Mouse (Mus musculus): ENCODE measurements around the gene Smarcb1.

Gene Smarcb1

DNA sequence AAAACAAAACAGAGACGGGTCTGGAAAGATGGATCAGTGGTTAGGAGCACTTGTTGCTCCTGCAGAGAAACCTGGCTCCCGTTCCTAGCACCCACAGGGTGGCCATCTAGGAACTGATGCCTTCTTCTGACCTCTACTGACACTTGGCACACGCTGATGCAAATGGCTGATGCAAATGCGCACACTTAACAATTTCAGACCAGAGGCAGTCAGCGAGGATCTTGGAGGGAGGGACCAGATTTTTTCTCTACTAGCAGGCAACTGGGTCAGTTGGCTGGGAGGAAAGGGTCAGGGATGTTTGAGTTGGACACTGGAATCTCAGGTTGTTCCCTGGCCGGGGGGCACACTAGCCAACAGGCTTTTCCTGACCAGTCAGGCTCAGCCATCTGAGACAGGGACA is 11.5 kb upstream of the Smarcb1 start, which contains the start of gene Chchd10:
Gene Chchd10, plus strand, starts transcription at position 240 of the 400 bp plus-strand sequence.
- no peak for DNase-seq

DNA sequence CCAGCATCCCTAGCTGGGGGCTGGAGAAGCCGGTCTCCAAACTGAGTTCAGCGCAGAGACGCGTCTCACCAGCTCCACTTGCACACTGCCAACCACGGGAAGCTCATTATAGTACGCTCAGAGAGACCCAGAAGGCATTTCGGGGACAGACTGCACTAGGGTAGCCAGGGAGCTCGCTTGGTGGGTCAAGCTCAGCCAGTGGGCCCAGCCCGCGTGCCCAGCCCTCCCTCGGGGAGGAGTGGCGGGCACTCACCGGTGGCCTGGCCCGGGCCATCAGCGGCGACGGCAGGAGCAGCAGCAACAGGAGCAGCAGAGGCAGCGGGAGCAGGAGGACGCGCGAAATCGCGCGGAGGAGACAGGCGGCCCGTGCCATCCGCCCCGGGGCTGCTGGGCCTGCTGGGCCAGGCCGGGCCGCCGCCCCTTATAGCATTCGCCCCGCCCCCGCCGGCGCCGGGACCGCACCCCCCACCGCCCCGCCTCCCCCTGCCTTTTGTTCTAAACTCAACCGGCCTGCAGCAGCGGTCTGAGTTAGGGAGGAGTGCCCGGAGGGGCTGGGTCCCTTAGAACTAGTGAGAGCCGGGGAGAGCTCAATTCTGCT is 10.8 kb upstream of the Smarcb1 start:
- peak; percentile 51 to 67 for DNase-seq

DNA sequence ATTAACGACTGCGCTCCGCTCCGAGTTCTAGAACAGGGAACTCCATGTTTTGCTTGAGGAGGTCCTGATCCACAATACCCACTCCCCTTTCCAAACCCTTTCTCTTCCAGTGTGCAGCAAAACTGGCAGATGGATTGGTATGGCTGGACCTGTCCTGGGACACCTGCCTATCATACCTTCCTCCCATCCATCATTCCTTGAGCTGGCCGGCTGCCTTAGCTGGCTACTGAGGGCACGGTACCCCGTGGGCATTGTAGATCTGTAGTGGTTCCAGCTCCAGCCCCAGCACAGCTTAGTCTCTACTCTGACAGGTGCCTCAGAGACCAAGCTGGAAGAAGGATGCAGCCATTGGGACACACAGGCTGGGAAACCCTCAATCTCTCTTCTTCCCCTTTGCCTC is 9.9 kb upstream of the Smarcb1 start:
- DNase-seq = no peak

- no peak for DNase-seq
These were observed 8.9 kb upstream of the Smarcb1 start for GRCm38 (mm10) chr10:75930304-75930703.

DNA sequence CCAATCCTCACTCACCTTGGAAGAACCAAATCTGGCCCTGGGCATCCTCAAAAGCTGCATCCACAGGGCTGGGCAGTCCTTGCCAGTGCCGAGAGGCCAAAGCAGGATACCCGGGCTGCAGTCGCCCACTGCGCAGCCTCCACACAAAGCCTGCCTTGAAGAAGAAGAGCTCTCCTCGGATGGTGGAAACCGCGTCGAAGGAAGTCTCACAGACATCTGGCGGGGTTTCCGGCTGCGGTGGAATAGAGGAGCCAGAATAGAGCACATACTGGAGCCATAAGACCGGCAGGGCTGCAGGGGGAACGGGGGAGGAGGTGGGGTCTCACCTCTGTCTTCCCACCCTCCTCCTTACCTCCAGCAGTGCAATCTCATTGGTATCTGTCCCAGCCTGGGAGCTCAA is 5.0 kb upstream of the Smarcb1 start:
- no peak for DNase-seq

- no peak for DNase-seq
These were observed 2.9 kb upstream of the Smarcb1 start for GRCm38 (mm10) chr10:75924324-75924723.

DNA sequence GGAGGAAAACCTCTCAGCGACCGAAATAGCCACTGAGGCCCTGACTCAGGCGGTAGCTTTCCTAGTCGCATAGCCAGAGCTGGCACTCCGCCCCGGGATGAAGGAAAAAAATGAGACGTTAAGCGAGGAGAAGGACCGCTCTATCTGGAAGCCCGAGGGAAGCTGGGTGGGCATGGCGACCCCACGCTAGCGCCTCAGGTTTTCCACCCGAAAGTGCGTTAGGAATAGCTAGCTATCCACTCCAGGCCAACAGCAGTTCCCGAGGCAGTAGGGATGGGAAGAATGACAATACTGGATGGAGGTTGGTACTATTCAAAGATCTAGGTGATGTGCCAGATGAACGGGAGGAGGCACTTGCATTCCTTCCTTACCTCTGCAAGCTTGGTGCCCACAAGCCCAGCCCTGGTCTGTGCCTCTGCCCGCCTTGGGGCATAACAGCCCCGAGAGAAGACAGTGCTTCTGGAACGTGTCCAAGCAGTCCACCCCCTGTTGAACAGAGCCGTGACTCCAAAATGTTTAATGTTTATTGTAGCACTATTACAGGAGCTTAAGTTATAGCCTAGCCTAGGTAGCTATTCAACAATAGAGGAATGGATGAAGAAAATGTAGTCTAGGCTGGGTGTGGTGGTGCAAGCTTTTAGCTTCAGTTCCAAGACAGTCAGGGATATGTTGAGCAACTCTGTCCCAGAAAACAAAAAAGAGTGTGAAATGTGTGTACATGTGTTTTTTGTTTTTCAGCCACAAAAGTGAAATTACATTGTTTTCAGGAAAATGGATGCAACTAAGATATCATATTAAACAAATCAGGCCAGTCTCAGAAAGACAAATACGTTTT is 526 bp upstream of the Smarcb1 start:
- DNase-seq = no peak

DNA sequence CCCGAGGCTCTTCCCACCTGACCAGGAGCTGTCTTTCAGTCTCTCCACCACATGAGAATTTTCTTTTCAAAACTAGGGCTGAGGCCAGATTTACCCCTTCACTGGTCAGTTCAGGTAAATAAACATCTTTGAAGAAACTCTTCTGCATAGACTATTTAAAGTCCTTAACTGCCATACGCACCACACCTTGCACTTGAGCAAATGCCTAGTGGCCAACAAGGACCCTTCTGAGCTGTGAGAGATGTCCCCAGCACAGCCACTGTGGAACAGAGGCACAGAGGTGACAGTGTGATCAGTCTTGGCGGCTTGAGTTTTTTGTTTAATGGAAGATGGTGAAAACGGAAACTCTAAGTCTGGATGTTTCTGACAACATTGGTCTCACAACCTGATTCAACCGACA is 2.4 kb downstream of the Smarcb1 start:
- no peak for DNase-seq

GRCm38 (mm10) chr10:75916840-75917239 is 4.6 kb downstream of the Smarcb1 start:
- no peak for DNase-seq

GRCm38 (mm10) chr10:75915557-75915956 is 5.9 kb downstream of the Smarcb1 start:
- DNase-seq = no peak

DNA sequence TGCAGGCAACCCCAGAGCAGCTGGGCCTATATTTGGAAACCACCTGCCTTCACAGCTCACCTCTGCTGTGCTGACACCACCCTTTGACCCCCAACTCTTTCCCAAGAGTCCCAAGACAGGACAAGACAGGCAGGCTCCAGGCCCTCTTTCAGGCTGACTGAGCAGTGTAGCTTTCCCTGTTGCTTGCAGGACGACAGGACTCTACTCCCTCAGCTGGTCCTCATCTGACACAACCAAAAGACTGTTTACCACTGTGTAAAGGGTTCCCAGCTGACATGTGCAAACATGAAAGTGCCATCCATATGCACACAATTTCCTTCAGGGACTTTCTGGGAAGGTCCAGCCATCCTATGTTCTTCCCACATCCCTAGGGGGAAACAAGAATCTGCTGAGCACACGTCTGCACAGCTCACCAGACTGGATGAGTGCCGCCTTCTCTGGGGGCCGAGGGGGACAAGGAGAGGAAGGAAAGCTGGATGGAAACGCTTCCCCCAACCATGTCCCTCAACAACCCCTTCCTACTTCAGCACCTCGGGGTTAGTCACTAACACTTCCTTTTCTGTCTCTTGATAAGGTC is 8.3 kb downstream of the Smarcb1 start:
- DNase-seq = no peak

DNA sequence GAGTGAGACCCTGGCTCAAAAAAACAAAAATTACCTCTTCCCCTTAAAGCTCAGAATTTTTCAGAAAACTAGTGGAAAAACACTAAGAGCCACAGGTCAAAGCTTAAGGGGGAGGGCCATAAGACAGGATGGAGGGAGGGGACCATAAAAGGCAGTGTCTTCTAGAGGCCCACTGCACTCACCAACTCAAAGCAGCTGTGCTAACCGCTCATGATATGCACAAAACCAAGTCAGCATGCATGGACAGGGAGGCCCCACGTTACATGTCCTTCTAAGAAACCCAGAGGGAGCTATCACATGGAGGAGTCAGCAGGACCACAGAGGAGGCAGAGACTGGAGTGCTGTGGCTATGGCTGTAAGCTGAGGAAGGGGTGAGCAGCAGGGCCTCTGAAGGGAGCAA is 10.7 kb downstream of the Smarcb1 start:
- no peak for DNase-seq

GRCm38 (mm10) chr10:75906882-75907281 is 14.5 kb downstream of the Smarcb1 start:
- no peak for DNase-seq

GRCm38 (mm10) chr10:75904391-75904790 is 17.0 kb downstream of the Smarcb1 start:
- no peak for DNase-seq

- no peak for DNase-seq
These were observed 22.6 kb downstream of the Smarcb1 start for GRCm38 (mm10) chr10:75898846-75899245.

- DNase-seq = no peak
These were observed 23.3 kb downstream of the Smarcb1 start for GRCm38 (mm10) chr10:75898039-75898564.

DNA sequence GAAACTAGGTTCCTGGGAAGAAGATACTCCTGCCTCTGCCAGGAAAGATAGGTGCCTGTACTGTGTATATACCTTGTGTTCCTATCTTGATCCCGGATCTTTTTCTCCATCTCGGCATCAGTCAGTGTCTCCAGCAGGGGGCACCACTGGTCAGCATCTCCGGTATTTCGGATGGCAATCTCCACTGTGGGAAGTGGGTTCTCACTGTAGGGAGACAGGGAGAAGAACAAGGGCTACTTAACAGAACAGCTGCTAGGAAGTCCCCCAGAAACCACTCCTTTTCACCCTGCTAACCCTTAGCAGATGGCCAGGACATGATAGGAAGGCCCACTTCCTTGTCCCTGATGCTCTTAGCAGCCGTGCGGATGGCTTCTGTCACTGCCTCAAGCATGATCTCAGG is 24.0 kb downstream of the Smarcb1 start:
- DNase-seq = peak; percentile 69 to 71

DNA sequence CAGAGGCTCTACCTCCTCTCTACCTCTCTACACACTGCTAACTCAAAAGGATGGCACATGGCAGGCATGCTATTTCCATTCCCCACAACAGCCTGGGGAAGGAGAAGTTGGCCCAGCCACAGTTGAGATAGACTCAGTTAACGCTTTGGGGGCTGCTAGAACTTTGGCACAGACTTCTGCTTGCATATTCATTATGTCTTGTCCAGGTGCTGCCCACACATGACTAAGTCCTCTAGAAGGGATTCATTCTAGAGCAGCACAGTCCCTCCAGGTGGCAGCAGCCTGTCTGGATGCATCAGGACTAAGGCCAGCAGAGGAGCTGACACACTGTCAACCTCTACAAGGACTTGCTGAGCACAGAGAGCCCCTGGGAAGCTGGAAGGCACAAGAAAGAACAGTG is 25.2 kb downstream of the Smarcb1 start:
- no peak for DNase-seq

DNA sequence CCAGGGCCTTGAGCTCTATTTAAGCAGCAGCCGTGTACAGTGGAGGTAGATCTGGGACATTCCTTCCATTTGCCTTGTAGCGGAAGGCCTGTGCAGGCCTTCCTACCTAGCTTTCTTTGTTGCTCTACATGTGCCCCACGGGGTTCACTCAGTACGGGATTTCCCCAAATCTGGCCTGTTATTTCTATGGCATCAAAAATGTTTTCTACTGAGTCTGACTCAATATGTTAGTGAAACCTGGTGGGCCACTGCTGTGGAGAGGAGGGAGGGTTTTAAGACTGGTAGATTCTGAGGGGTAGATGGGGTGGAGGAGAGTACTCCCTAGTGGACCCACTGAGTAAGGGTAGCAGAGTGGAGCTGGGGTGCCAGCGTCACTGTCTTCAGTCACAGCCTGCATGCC is 25.7 kb downstream of the Smarcb1 start:
- no peak for DNase-seq

- DNase-seq = peak in 1 of 2 experiments; percentile 12
These were observed 26.8 kb downstream of the Smarcb1 start for GRCm38 (mm10) chr10:75894601-75895000.

GRCm38 (mm10) chr10:75893089-75893750 is 28.2 kb downstream of the Smarcb1 start, which contains the start of gene Derl3:
TSS of gene Derl3 (plus strand) at chr10:75893413.
- DNase-seq = peak; percentile 96 to 97

- no peak for DNase-seq
These were observed 31.8 kb downstream of the Smarcb1 start for GRCm38 (mm10) chr10:75889406-75890153.
